Mouse (Mus musculus): ENCODE data around the gene Gak.

- no peak for TF ChIP-seq POLR2A (IDR thresholded peaks at IDR 0.05; ENCODE audit: extremely low read depth, insufficient read depth, low read length)
- TF ChIP-seq CTCF (IDR thresholded peaks at IDR 0.05; ENCODE audit: extremely low read depth, insufficient read depth, low read length), result no peak
Observed at GRCm38 (mm10) chr5:108651136-108651720, 21.7 kb upstream of the Gak start.
